Mouse (Mus musculus) testis, adult 2 months (tissue): ENCODE results near the gene Tmem184a.

Experiments used
- CTCF ChIP-seq: fragments of 200-500 bp; IDR thresholded peaks from 2 replicates; pipeline ENCODE4 v1.5.1; 2012; ENCODE audit warnings: low read depth, mild to moderate bottlenecking, inconsistent platforms, low read length, moderate library complexity; ENCODE audit not compliant: control insufficient read depth, insufficient read depth, insufficient replicate concordance
- POLR2A ChIP-seq: fragments of 200-500 bp; IDR thresholded peaks from 2 replicates; pipeline ENCODE4 v1.6.1; 2012; ENCODE audit warnings: low read depth, mild to moderate bottlenecking, inconsistent platforms, low read length, moderate library complexity; ENCODE audit not compliant: control insufficient read depth

GRCm38 (mm10) chr5:139796900-139797299 is 22.8 kb downstream of the Tmem184a start:
- TF ChIP-seq CTCF = no peak
- no peak for TF ChIP-seq POLR2A
